8 mouse cellular contexts compared by ENCODE assay signal in genomic region chr13:51846301-51846867, GRCm38 (mm10). TPM values are rescaled to one million over a fixed set of nuclear protein-coding genes. Genes with fewer than 3 reads are reported as not detected.
DNase-seq lines count a peak whose midpoint lies in the region; ATAC-seq and TF ChIP-seq lines count a peak whose summit lies in the region.

Gadd45g (plus strand) TSS chr13:51846678.

- peak within 1 kb of the TSS; percentile 90 for H3K9ac ChIP-seq in forebrain, embryonic 13.5 days
- peak within 1 kb of the TSS; percentile 63 for H3K9ac ChIP-seq in neural tube, embryonic 15.5 days (replicated peaks)

- under 1% methylated on average over 31 of the region's 31 CpGs for WGBS in forebrain, embryonic 13.5 days
- WGBS in neural tube, embryonic 15.5 days: under 1% methylated on average over 31 of the region's 31 CpGs

- peak within 1 kb of the TSS; percentile 86 for H3K4me2 ChIP-seq in forebrain, embryonic 13.5 days
- peak within 1 kb of the TSS; percentile 91 for H3K4me2 ChIP-seq in neural tube, embryonic 15.5 days

- H3K36me3 ChIP-seq in E14TG2a.4 (ENCODE audit: insufficient read depth, low read length): peaks cover 7% of the 10 kb centered on the region
- H3K36me3 ChIP-seq in forebrain, embryonic 13.5 days (ENCODE audit: poor library complexity, severe bottlenecking): 0 out of 2 replicates have a peak, but pooled peaks cover 5% of the 10 kb centered on the region
- H3K36me3 ChIP-seq in neural tube, embryonic 15.5 days: no peaks in the 10 kb centered on the region

- peak; percentile 79 for ATAC-seq in forebrain, embryonic 13.5 days
- ATAC-seq in neural tube, embryonic 15.5 days (ENCODE audit: low FRiP score): peak; percentile 90

- no peak for TF ChIP-seq CTCF in E14TG2a.4 (conservative IDR thresholded peaks at IDR 0.05; ENCODE audit: low read length)

- H3K4me3 ChIP-seq in E14TG2a.4 (replicated peaks; ENCODE audit: low read length): peak within 1 kb of the TSS; percentile 82
- peak within 1 kb of the TSS; percentile 62 for H3K4me3 ChIP-seq in forebrain, embryonic 13.5 days
- peak within 1 kb of the TSS; percentile 49 for H3K4me3 ChIP-seq in neural tube, embryonic 15.5 days (replicated peaks)

- peaks cover 83% of the 10 kb centered on the region for H3K27me3 ChIP-seq in E14TG2a.4 (ENCODE audit: insufficient read depth, low read length)
- H3K27me3 ChIP-seq in forebrain, embryonic 13.5 days: peaks cover 37% of the 10 kb centered on the region
- peaks cover 32% of the 10 kb centered on the region for H3K27me3 ChIP-seq in neural tube, embryonic 15.5 days (replicated peaks)

- H3K4me1 ChIP-seq in E14TG2a.4 (replicated peaks; ENCODE audit: low read depth, low read length): peaks cover 68% of the 10 kb centered on the region
- H3K4me1 ChIP-seq in forebrain, embryonic 13.5 days: peaks cover 72% of the 10 kb centered on the region
- H3K4me1 ChIP-seq in neural tube, embryonic 15.5 days: peaks cover 62% of the 10 kb centered on the region

- H3K27ac ChIP-seq in forebrain, embryonic 13.5 days: peak within 1 kb of the TSS; percentile 98
- peak within 1 kb of the TSS; percentile 80 for H3K27ac ChIP-seq in neural tube, embryonic 15.5 days (replicated peaks)

- DNase-seq in c-Kit-positive CD71-positive TER-119-positive erythroid progenitor cells, embryonic 14.5 days (ENCODE audit: low spot score): peak; percentile 93
- peak; percentile 96 to 97 for DNase-seq in heart, postnatal 10 days
- DNase-seq in layer of hippocampus, adult 11-12 months (ENCODE audit: low spot score): peak; percentile 94
- DNase-seq in lung, adult 18-20 months: peak; percentile 96
- DNase-seq in testis, postnatal 14 days (ENCODE audit: low spot score): peak; percentile 94

- peaks cover 8% of the 10 kb centered on the region for H3K9me3 ChIP-seq in E14TG2a.4 (ENCODE audit: low read length)
- no peaks in the 10 kb centered on the region for H3K9me3 ChIP-seq in forebrain, embryonic 13.5 days (replicated peaks)
- H3K9me3 ChIP-seq in neural tube, embryonic 15.5 days (replicated peaks): no peaks in the 10 kb centered on the region

- intact Hi-C loops in heart, postnatal 10 days (cut with DNase I): loop anchor here (1.0 to 5.0 kb wide), 6 partner anchors 56 to 291 kb away; no protein-coding TSS in a partner anchor

RNA-seq across cellular contexts. Expression of gene Gadd45g, which starts in this region (rescaled TPM):
- polyA plus RNA-seq in forebrain, embryonic 13.5 days (2015; fragmentation: Nextera tagmentation; extraction: Ambion mirVana): 235 and 252 TPM in 2 replicates
- total RNA-seq in heart, postnatal 10 days (2021): 10 to 100 TPM; 27.8 to 37.9 TPM
- polyA plus RNA-seq in neural tube, embryonic 15.5 days (2015; fragmentation: Nextera tagmentation; extraction: Ambion mirVana): 32.1 and 35.4 TPM in 2 replicates

Comparison
In these comparisons a context has a peak if more than half of its experiments do, and no peak if none do; other contexts are left out.
1. Peak in every context shown above with its lines: DNase-seq, ATAC-seq, H3K4me3 ChIP-seq and H3K27ac ChIP-seq.